Mouse (Mus musculus) colon, adult 2 months (tissue): ENCODE measurements around the gene Tbc1d17. TPM values are rescaled to one million over a fixed set of nuclear protein-coding genes. Genes with fewer than 3 reads are reported as not detected.

ENCODE experiments used
- polyA plus RNA-seq: library from polyadenylated mRNA; depleted of rRNA; stranded (reverse); fragments of >200 nt; gene quantifications from 2 replicates; pipeline ENCODE4 v1.2.3, GENCODE M21; 2012; rRNA removed

Gene Tbc1d17
- 71.5 and 99.3 TPM in 2 replicates for polyA plus RNA-seq

GRCm38 (mm10) chr7:44848561-44849415 lies at the start of gene Tbc1d17, which contains the start of gene Akt1s1:
Tbc1d17 (minus strand) TSS chr7:44849079.
Akt1s1 (plus strand) TSS chr7:44848991.

GRCm38 (mm10) chr7:44895593-44896434 lies 46.9 kb upstream of the Tbc1d17 start, which contains the start of gene Fuz:
Fuz (plus strand) TSS chr7:44896079.

GRCm38 (mm10) chr7:44892276-44892921 lies 43.5 kb upstream of the Tbc1d17 start, which contains the start of gene Med25:
Med25 (minus strand) TSS chr7:44892712.

GRCm38 (mm10) chr7:44869697-44870528 lies 21.0 kb upstream of the Tbc1d17 start, which contains the start of gene Ptov1:
Ptov1 (minus strand) TSS chr7:44869788.

GRCm38 (mm10) chr7:44857042-44857552 lies 8.2 kb upstream of the Tbc1d17 start, which contains the start of gene Pnkp:
Pnkp (plus strand) TSS chr7:44857139.

GRCm38 (mm10) chr7:44816470-44817021 lies 32.3 kb downstream of the Tbc1d17 start, which contains the start of gene Atf5:
Atf5 (minus strand) TSS chr7:44816658.

GRCm38 (mm10) chr7:44815721-44816469 lies 33.0 kb downstream of the Tbc1d17 start, which contains the start of the genes Nup62 and Il4i1:
Nup62 (plus strand) TSS chr7:44816088.
Il4i1 (plus strand) TSS chr7:44816387.

Other genes with a start within 250 kb of the Tbc1d17 start
- 365 and 409 TPM in 2 replicates for gene Myh14, start 178.2 kb downstream of the Tbc1d17 start, polyA plus RNA-seq
- gene Izumo2, start 140.3 kb downstream of the Tbc1d17 start, polyA plus RNA-seq, result not detected in 2 replicates
- gene Vrk3, start 100.7 kb downstream of the Tbc1d17 start, polyA plus RNA-seq, result 44.8 and 45.6 TPM in 2 replicates
- 0.19 and 0.26 TPM in 2 replicates for gene Zfp473, start 98.0 kb downstream of the Tbc1d17 start, polyA plus RNA-seq
- 61.5 and 65.7 TPM in 2 replicates for gene Nup62, start 33.0 kb downstream of the Tbc1d17 start, polyA plus RNA-seq
- gene Il4i1, start 32.7 kb downstream of the Tbc1d17 start, polyA plus RNA-seq, result 7.8 and 10.3 TPM in 2 replicates
- gene Atf5, start 32.4 kb downstream of the Tbc1d17 start, polyA plus RNA-seq, result 85.4 and 120 TPM in 2 replicates
- gene Akt1s1, start 88 bp downstream of the Tbc1d17 start, polyA plus RNA-seq, result 188 and 210 TPM in 2 replicates
- gene Pnkp, start 8.1 kb upstream of the Tbc1d17 start, polyA plus RNA-seq, result 53.4 and 64.9 TPM in 2 replicates
- 241 and 272 TPM in 2 replicates for gene Ptov1, start 20.7 kb upstream of the Tbc1d17 start, polyA plus RNA-seq
- gene Med25, start 43.6 kb upstream of the Tbc1d17 start, polyA plus RNA-seq, result 304 and 344 TPM in 2 replicates
- gene Fuz, start 47.0 kb upstream of the Tbc1d17 start, polyA plus RNA-seq, result 59.1 and 65.3 TPM in 2 replicates
- 94.2 and 104 TPM in 2 replicates for gene Ap2a1, start 80.4 kb upstream of the Tbc1d17 start, polyA plus RNA-seq
- not detected in 2 replicates for gene Tsks, start 94.1 kb upstream of the Tbc1d17 start, polyA plus RNA-seq
- 14.6 and 20.4 TPM in 2 replicates for gene Cpt1c, start 125.8 kb upstream of the Tbc1d17 start, polyA plus RNA-seq
- 75.9 and 81.7 TPM in 2 replicates for gene Prmt1, start 137.5 kb upstream of the Tbc1d17 start, polyA plus RNA-seq
- gene Irf3, start 148.6 kb upstream of the Tbc1d17 start, polyA plus RNA-seq, result 114 and 134 TPM in 2 replicates
- gene Bcl2l12, start 149.6 kb upstream of the Tbc1d17 start, polyA plus RNA-seq, result 32.2 and 35.0 TPM in 2 replicates
- 82.6 and 102 TPM in 2 replicates for gene Scaf1, start 167.3 kb upstream of the Tbc1d17 start, polyA plus RNA-seq
- gene Rras, start 168.9 kb upstream of the Tbc1d17 start, polyA plus RNA-seq, result 123 and 160 TPM in 2 replicates
- 7.7 and 10.0 TPM in 2 replicates for gene Prr12, start 203.8 kb upstream of the Tbc1d17 start, polyA plus RNA-seq
- 98.1 and 100 TPM in 2 replicates for gene Nosip, start 213.3 kb upstream of the Tbc1d17 start, polyA plus RNA-seq
- 140 and 174 TPM in 2 replicates for gene Prrg2, start 213.6 kb upstream of the Tbc1d17 start, polyA plus RNA-seq
- 118 and 163 TPM in 2 replicates for gene Rcn3, start 243.1 kb upstream of the Tbc1d17 start, polyA plus RNA-seq